Mouse (Mus musculus) CD4-positive naive resting alpha-beta T cell, adult 57 days (primary cell): ENCODE results near the gene Accsl. TPM values are rescaled to one million over a fixed set of nuclear protein-coding genes. Genes with fewer than 3 reads are reported as not detected.

Source experiments
- total RNA-seq: library from RNA; stranded (reverse); gene quantifications from one replicate; pipeline ENCODE4 v1.2.4, GENCODE M21; 2023

The Accsl gene
- not detected for total RNA-seq

DNA sequence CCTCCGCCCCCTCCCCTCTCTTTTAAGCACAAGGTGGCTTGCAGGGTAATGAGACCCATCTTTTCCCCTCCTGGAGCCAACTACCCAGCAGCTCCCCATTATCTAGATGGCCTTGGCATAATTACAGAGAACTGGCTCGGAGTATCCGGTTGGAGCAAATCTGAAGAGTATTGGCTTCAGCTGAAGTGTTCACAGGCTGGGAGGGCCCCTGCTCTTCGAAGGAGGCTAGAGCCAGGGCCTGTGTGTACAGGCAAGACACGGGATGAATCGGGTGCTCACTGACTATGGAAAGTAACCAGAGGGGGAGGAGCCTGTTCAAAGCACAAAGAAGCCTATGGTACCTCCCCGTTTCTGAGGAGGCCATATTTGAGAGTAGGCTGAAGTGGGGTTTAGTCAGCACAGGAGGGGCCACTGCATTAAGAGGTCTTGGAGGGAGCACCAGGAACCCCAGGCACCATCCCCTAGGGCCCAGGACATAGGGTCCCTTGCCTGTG is at the start of gene Accsl:
Gene Accsl (minus strand): TSS at position 51 of the 494 bp plus-strand sequence.

GRCm38 (mm10) chr2:93849505-93850089 is 19.4 kb downstream of the Accsl start, which contains the start of gene Accs:
Gene Accs (minus strand): TSS chr2:93849943.

DNA sequence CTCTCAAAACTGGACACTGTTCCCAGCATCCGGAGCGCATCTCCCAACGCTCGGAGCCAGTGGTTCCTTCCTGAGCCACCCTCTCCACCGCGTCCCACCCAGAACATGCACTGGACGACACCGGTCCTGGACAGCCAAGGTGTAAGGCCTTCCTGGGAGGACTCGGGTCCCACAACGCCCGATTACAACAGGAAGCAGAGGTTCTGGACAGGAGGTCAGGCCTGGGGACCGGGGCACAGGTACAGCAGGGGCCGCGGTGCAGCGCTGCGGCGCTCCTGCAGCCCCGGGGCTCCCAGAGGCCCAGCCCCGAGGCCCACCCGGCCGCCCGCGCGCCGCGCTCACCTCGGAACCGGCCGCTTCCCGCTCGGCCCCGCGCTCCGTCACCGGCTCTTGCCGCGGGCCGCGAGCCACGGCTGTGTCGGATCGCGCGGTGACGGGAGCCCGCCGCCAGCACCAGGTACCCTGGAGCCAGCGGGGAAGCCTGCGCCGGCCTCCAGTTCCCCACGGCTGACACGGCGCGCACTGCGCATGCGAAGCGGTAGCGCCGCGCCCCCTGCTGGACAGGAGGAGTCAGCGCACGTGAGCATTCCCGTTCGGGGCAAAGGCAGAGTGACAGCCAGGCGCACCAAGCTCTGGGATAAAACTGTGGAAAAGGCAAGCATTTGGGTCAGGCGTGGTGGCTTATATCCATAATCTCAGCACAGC is 46.8 kb downstream of the Accsl start, which contains the start of gene Ext2:
Gene Ext2 (minus strand): TSS at position 524 of the 705 bp plus-strand sequence.

Other genes with a start within 250 kb of the Accsl start
- gene Alx4, start 226.8 kb downstream of the Accsl start, total RNA-seq = not detected
- 59.9 TPM for gene Ext2, start 46.6 kb downstream of the Accsl start, total RNA-seq
- 20.3 TPM for gene Accs, start 19.2 kb downstream of the Accsl start, total RNA-seq
- 0.83 TPM for gene Gm13889, start 88.0 kb upstream of the Accsl start, total RNA-seq
- not detected for gene Gm27027, start 127.2 kb upstream of the Accsl start, total RNA-seq
- 55.1 TPM for gene Alkbh3, start 141.7 kb upstream of the Accsl start, total RNA-seq